Mouse (Mus musculus) common myeloid progenitor, adult 5-6 weeks (primary cell): ENCODE measurements at regions not wholly inside any gene's neighbourhood (a gene's known extent, or its start where the extent isn't known, plus 50 kb on each side); places are given as distances from the start of the nearest gene placed in this dataset.
"Not testable (repeated sequence)": the region's sequence is repeated elsewhere in the genome, so short reads cannot be mapped to it uniquely, and the experiment has no call there.

Experiments
- ATAC-seq: replicated peaks from 2 replicates; pipeline ENCODE4 v1.8.0; 2016; ENCODE audit warnings: low read depth, mild to moderate bottlenecking, moderate TSS enrichment, inconsistent platforms; ENCODE audit not compliant: poor library complexity, severe bottlenecking

- no peak for ATAC-seq
Observed at GRCm38 (mm10) chr2:114454901-114455300, 199.9 kb downstream of the Dph6 start.

- no peak for ATAC-seq
Observed at GRCm38 (mm10) chr2:114450185-114450584, 204.6 kb downstream of the Dph6 start.

- no peak for ATAC-seq
Observed at GRCm38 (mm10) chr2:114443801-114444200, 211.0 kb downstream of the Dph6 start.

GRCm38 (mm10) chr2:114440943-114441342 lies 213.8 kb downstream of the Dph6 start:
- ATAC-seq = no peak

GRCm38 (mm10) chr2:114439668-114440067 lies 215.1 kb downstream of the Dph6 start:
- 0 out of 2 replicates have a peak, but pooled peaks have one; percentile 22 for ATAC-seq

- no peak for ATAC-seq
Observed at GRCm38 (mm10) chr2:114438048-114438447, 216.7 kb downstream of the Dph6 start.

GRCm38 (mm10) chr2:114427426-114428157 lies 226.3 kb upstream of the Zfp770 start:
- ATAC-seq = no peak

- ATAC-seq = no peak
Observed at GRCm38 (mm10) chr2:114419346-114419745, 218.1 kb upstream of the Zfp770 start.

- ATAC-seq = no peak
Observed at GRCm38 (mm10) chr2:114413013-114413412, 211.7 kb upstream of the Zfp770 start.

- no peak for ATAC-seq
Observed at GRCm38 (mm10) chr2:114411940-114412715, 210.9 kb upstream of the Zfp770 start.

- no peak for ATAC-seq
Observed at GRCm38 (mm10) chr2:114410717-114411116, 209.4 kb upstream of the Zfp770 start.

GRCm38 (mm10) chr2:114409542-114409941 lies 208.3 kb upstream of the Zfp770 start:
- no peak for ATAC-seq

GRCm38 (mm10) chr2:114407408-114407807 lies 206.1 kb upstream of the Zfp770 start:
- ATAC-seq = no peak

GRCm38 (mm10) chr2:114384566-114384965 lies 183.3 kb upstream of the Zfp770 start:
- no peak for ATAC-seq

- no peak for ATAC-seq
Observed at GRCm38 (mm10) chr2:114378844-114379533, 177.7 kb upstream of the Zfp770 start.

- no peak for ATAC-seq
Observed at GRCm38 (mm10) chr2:114373476-114373875, 172.2 kb upstream of the Zfp770 start.

GRCm38 (mm10) chr2:114353876-114354275 lies 152.6 kb upstream of the Zfp770 start:
- not testable (repeated sequence) for ATAC-seq

GRCm38 (mm10) chr2:114340578-114341293 lies 139.5 kb upstream of the Zfp770 start:
- ATAC-seq = no peak

GRCm38 (mm10) chr2:114301746-114302145 lies 100.5 kb upstream of the Zfp770 start:
- ATAC-seq = no peak

GRCm38 (mm10) chr2:114295110-114295509 lies 93.8 kb upstream of the Zfp770 start:
- no peak for ATAC-seq
